8 mouse cellular contexts compared by ENCODE assay signal in the genomic region with DNA sequence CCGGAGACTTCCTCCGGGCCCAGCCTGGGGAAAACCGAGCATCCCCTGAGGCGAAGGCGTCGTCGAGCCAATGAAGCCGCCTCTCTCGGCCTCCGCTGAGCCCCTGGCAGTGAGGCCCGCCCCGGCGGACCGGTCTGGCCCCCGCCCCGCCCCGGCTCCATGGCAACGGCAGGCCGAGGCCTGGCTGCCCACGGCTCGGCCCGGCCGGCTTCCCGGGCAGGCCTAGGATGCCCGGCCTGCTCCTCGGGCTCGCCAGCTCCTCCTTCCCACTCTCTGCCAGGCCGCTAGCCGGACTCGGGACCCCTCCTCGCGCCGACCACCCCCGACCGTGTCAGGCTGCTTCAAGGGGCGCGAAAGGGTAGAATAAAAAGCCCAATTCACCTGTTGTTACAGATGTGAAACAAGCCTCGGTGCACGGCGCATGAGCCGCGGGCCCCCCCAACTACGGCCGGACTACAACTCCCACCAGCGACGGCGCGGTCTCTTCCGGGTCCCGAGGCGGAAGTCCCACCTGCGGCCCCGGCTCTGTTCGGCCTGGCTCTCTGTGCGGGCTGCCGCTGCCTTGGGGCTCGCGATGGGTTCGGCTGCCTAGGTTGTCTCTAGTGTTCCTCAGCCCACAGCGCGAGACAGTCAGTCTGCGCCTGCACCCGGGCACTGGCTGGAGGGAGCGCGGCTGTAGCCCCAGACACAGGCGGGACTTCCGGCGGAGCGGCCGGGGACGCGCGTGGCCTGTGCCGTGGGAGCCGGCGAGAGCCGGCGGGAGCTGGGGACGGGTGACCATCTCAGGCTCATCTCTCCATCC. TPM values are rescaled to one million over a fixed set of nuclear protein-coding genes. Genes with fewer than 3 reads are reported as not detected.
DNase-seq lines count a peak whose midpoint lies in the region; ATAC-seq and TF ChIP-seq lines count a peak whose summit lies in the region.

A gene (plus strand): TSS at position 732 of the 802 bp plus-strand sequence.

- H3K4me3 ChIP-seq in hindbrain, embryonic 10.5 days = peak within 1 kb of the TSS; percentile 94
- peak within 1 kb of the TSS; percentile 87 for H3K4me3 ChIP-seq in lung, postnatal 0 days (ENCODE audit: low read depth, low read length)

- no peak for TF ChIP-seq EP300 in lung, postnatal 0 days (IDR thresholded peaks at IDR 0.05)

- peak; percentile 93 for ATAC-seq in frontal cortex, adult (ENCODE audit: low TSS enrichment)
- ATAC-seq in lung, postnatal 0 days = peak; percentile 98

- no peaks in the 10 kb centered on the region for H3K9me3 ChIP-seq in hindbrain, embryonic 10.5 days
- no peaks in the 10 kb centered on the region for H3K9me3 ChIP-seq in lung, postnatal 0 days (ENCODE audit: low read length)

- H3K36me3 ChIP-seq in hindbrain, embryonic 10.5 days = peaks cover 42% of the 10 kb centered on the region
- peaks cover 6% of the 10 kb centered on the region; the same call in 1 of the 2 replicates for H3K36me3 ChIP-seq in lung, postnatal 0 days (ENCODE audit: insufficient read depth, low read length)

- WGBS in hindbrain, embryonic 10.5 days = under 1% methylated on average over 79 of the region's 79 CpGs
- 1% methylated on average over 75 of the region's 79 CpGs for WGBS in lung, postnatal 0 days

- peak within 1 kb of the TSS; percentile 78 for H3K4me2 ChIP-seq in lung, postnatal 0 days (replicated peaks; ENCODE audit: low read depth, low read length)

- H3K4me1 ChIP-seq in hindbrain, embryonic 10.5 days (replicated peaks) = peaks cover 22% of the 10 kb centered on the region
- peaks cover 6% of the 10 kb centered on the region; the same call in 1 of the 2 replicates for H3K4me1 ChIP-seq in lung, postnatal 0 days (ENCODE audit: insufficient read depth, low read depth, low read length)

- 0 out of 2 replicates have a peak, but pooled peaks have one; percentile 1 for TF ChIP-seq CTCF in lung, postnatal 0 days (IDR thresholded peaks at IDR 0.05)

- peak within 1 kb of the TSS; percentile 99 for H3K27ac ChIP-seq in hindbrain, embryonic 10.5 days
- H3K27ac ChIP-seq in lung, postnatal 0 days (ENCODE audit: low read length) = peak within 1 kb of the TSS; percentile 92

- H3K9ac ChIP-seq in lung, postnatal 0 days (replicated peaks; ENCODE audit: low read depth) = peak within 1 kb of the TSS; percentile 82

- peak; percentile 92 for DNase-seq in MN1 (ENCODE audit: low spot score)
- DNase-seq in cerebellum, adult 9-10 months = peak; percentile 82
- DNase-seq in hindbrain, embryonic 10.5 days (ENCODE audit: low spot score) = peak; percentile 94
- peak; percentile 88 for DNase-seq in layer of hippocampus, adult 9-11 months
- peak; percentile 92 for DNase-seq in lung, postnatal 0 days (ENCODE audit: low spot score)
- DNase-seq in ovary, postnatal 14 days (ENCODE audit: low spot score) = peak; percentile 78
- peak; percentile 90 for DNase-seq in thymus, postnatal 14 days

- H3K27me3 ChIP-seq in hindbrain, embryonic 10.5 days (ENCODE audit: insufficient read depth, poor library complexity, severe bottlenecking) = no peaks in the 10 kb centered on the region
- no peaks in the 10 kb centered on the region for H3K27me3 ChIP-seq in lung, postnatal 0 days (replicated peaks; ENCODE audit: insufficient read depth, low read length)

RNA-seq across cellular contexts. Expression of the gene that starts here (rescaled TPM):
- polyA plus RNA-seq in hindbrain, embryonic 10.5 days (2016; fragmentation: Nextera tagmentation; extraction: Ambion mirVana) = 180 and 201 TPM in 2 replicates
- polyA plus RNA-seq in lung, postnatal 0 days (2015; fragmentation: Nextera tagmentation; extraction: Ambion mirVana) = 26.4 and 29.2 TPM in 2 replicates

Comparison
In these comparisons a context has a peak if more than half of its experiments do, and no peak if none do; other contexts are left out.
1. Peak in every context shown above with its lines: DNase-seq, ATAC-seq, H3K4me3 ChIP-seq and H3K27ac ChIP-seq.